Mouse (Mus musculus) forebrain, embryonic 14.5 days (tissue): ENCODE results near the gene Slc47a2. TPM values are rescaled to one million over a fixed set of nuclear protein-coding genes. Genes with fewer than 3 reads are reported as not detected.

Source experiments
- ATAC-seq: fragments of 200-750 bp; cut with Nextera tagmentation; 2 replicates; pipeline ENCODE4 v1.8.0; 2017; ENCODE audit warnings: mild to moderate bottlenecking, moderate library complexity
- DNase-seq: peaks from one replicate; pipeline ENCODE4 v3.0.0-alpha.2; 2015; ENCODE audit warnings: low spot score
- H3K27ac ChIP-seq: fragments of 300-500 bp; sonication (generic); 2 replicates; pipeline ENCODE4 v1.5.1; 2014; ENCODE audit warnings: low read depth, mild to moderate bottlenecking, control low read depth, low read length, moderate library complexity
- H3K27me3 ChIP-seq: fragments of 300-500 bp; sonication (generic); replicated peaks from 2 replicates; pipeline ENCODE4 v1.6.1; 2014; ENCODE audit warnings: low read length, control low read depth, mixed read lengths; ENCODE audit not compliant: control insufficient read depth, insufficient read depth
- H3K36me3 ChIP-seq: fragments of 300-500 bp; sonication (generic); 2 replicates; pipeline ENCODE4 v1.6.1; 2014; ENCODE audit warnings: low read length, control low read depth; ENCODE audit not compliant: control insufficient read depth, insufficient read depth
- H3K4me1 ChIP-seq: fragments of 300-500 bp; sonication (generic); 2 replicates; pipeline ENCODE4 v1.6.1; 2014; ENCODE audit warnings: antibody characterized with exemption, low read length, control low read depth; ENCODE audit not compliant: control insufficient read depth, insufficient read depth
- H3K4me2 ChIP-seq: fragments of 300-500 bp; sonication (generic); 2 replicates; pipeline ENCODE4 v1.6.1; 2014; ENCODE audit warnings: mild to moderate bottlenecking, control low read depth, low read length
- H3K4me3 ChIP-seq: fragments of 300-500 bp; sonication (generic); 2 replicates; pipeline ENCODE4 v1.5.1; 2014; ENCODE audit warnings: low read depth, low read length, control low read depth
- H3K9ac ChIP-seq: fragments of 300-500 bp; sonication (generic); 2 replicates; pipeline ENCODE4 v1.6.1; 2014; ENCODE audit warnings: mild to moderate bottlenecking, low read length, control low read depth, moderate library complexity
- H3K9me3 ChIP-seq: fragments of 300-500 bp; sonication (generic); replicated peaks from 2 replicates; pipeline ENCODE4 v1.6.1; 2016; ENCODE audit warnings: low read length, control low read depth, mixed read lengths; ENCODE audit not compliant: control insufficient read depth
- WGBS: fragments of 180-500 bp; shearing (Covaris S2); extraction: QIAGEN DNeasy Blood & Tissue Kit; methylation state at CpG from one replicate; pipeline ENCODE4 v1.1.7; 2014; 5-methylcytosine and 5-hydroxymethylcytosine counted together
- polyA plus RNA-seq: library from polyadenylated mRNA; unstranded; fragments of >200 nt; fragmentation: Nextera tagmentation; extraction: Ambion mirVana; gene quantifications from 2 replicates; pipeline ENCODE4 v1.2.1, GENCODE M21; 2014

The Slc47a2 gene
- polyA plus RNA-seq, 1 experiment from 2014 or later: not detected

GRCm38 (mm10) chr11:61368668-61369067, 26.0 kb upstream of the Slc47a2 start:
- H3K9ac ChIP-seq: no peak overlapping the region
- H3K27ac ChIP-seq: no peak overlapping the region

GRCm38 (mm10) chr11:61366517-61367273, 24.0 kb upstream of the Slc47a2 start:
- Histone ChIP-seq H3K4me1 (no peaks in the 10 kb centered on the region), H3K4me2 (no peak overlapping the region), H3K27me3 (no peaks in the 10 kb centered on the region), H3K9me3 (no peaks in the 10 kb centered on the region), H3K36me3 (no peaks in the 10 kb centered on the region), H3K4me3 (no peak overlapping the region), H3K27ac (no peak overlapping the region), H3K9ac (no peak overlapping the region)
- 85% methylated on average over 9 of the region's 9 CpGs for WGBS
- DNase-seq (no peak), ATAC-seq (no peak)

More at GRCm38 (mm10) chr11:61368668-61369067, 26.0 kb upstream of the Slc47a2 start:
- Histone ChIP-seq H3K9me3 (no peaks in the 10 kb centered on the region), H3K36me3 (no peaks in the 10 kb centered on the region), H3K4me3 (no peak overlapping the region), H3K4me2 (no peak overlapping the region), H3K27me3 (no peaks in the 10 kb centered on the region), H3K4me1 (no peaks in the 10 kb centered on the region)
- DNase-seq (no peak), ATAC-seq (no peak)
- 89% methylated on average over 2 of the region's 2 CpGs for WGBS

DNA sequence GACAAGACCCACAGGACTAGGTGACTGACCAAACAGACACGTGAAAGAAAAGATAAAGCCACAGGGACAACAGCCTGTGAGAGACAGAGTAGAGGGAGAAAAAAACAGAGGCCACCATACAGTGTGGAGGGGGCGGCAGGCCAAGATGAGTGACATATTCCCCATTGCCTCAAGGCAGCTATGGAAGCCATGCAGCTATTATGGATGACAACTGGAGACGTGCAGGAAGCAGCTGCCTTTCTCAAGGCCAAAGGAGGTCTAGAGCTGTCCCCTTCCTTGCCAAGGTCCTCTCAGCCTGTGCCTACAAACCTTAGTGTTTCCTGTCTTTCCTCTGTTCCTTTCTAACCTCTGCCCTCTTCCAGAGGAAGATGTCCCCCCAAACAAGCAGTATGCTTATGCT, 23.3 kb upstream of the Slc47a2 start:
- Histone ChIP-seq H3K9me3 (no peaks in the 10 kb centered on the region), H3K36me3 (no peaks in the 10 kb centered on the region), H3K4me3 (no peak overlapping the region), H3K4me1 (no peaks in the 10 kb centered on the region), H3K27me3 (no peaks in the 10 kb centered on the region), H3K4me2 (no peak overlapping the region), H3K27ac (no peak overlapping the region), H3K9ac (no peak overlapping the region)
- ATAC-seq (no peak), DNase-seq (no peak)
- 80% methylated on average over 3 of the region's 3 CpGs for WGBS

DNA sequence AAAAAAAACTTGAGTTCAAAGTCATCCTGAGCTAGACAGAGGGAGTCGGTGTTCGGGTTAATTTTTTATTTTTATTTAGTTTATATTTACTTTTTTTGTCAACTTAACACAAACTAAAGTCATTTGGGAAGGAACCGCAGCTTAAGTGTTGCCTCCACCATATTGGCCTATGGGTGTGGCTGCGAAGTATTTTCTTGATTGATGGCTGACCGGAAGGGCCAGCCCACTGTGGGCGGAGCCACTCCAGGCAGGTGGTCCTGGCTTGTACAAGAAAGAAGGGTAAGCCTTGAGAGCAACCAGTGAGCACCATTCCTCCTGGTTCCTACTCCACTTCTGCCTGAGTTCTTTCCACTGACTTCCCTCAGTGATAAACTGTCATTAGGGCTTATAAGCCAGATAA, 21.4 kb upstream of the Slc47a2 start:
- DNase-seq (no peak), ATAC-seq (no peak)
- Histone ChIP-seq H3K4me2 (no peak overlapping the region), H3K36me3 (no peaks in the 10 kb centered on the region), H3K4me3 (no peak overlapping the region), H3K9me3 (no peaks in the 10 kb centered on the region), H3K9ac (no peak overlapping the region), H3K27me3 (no peaks in the 10 kb centered on the region), H3K27ac (no peak overlapping the region), H3K4me1 (no peaks in the 10 kb centered on the region)
- WGBS: 88% methylated on average over 6 of the region's 6 CpGs

- no peak for ATAC-seq
- H3K36me3 ChIP-seq: no peaks in the 10 kb centered on the region
- no peak for DNase-seq
- H3K27ac ChIP-seq: no peak overlapping the region
- no peaks in the 10 kb centered on the region for H3K27me3 ChIP-seq
- no peak overlapping the region for H3K4me3 ChIP-seq
- no peaks in the 10 kb centered on the region for H3K9me3 ChIP-seq
- no peaks in the 10 kb centered on the region for H3K4me1 ChIP-seq
- no peak overlapping the region for H3K9ac ChIP-seq
- no peak overlapping the region for H3K4me2 ChIP-seq
- WGBS: 91% methylated on average over 11 of the region's 11 CpGs
Measured at GRCm38 (mm10) chr11:61361515-61362190, 19.0 kb upstream of the Slc47a2 start.

GRCm38 (mm10) chr11:61356600-61356999, 13.9 kb upstream of the Slc47a2 start:
- Histone ChIP-seq H3K9ac (no peak overlapping the region), H3K36me3 (no peaks in the 10 kb centered on the region), H3K4me1 (no peaks in the 10 kb centered on the region), H3K27me3 (no peaks in the 10 kb centered on the region), H3K4me3 (no peak overlapping the region), H3K4me2 (no peak overlapping the region), H3K9me3 (no peaks in the 10 kb centered on the region), H3K27ac (no peak overlapping the region)
- 87% methylated on average over 9 of the region's 9 CpGs for WGBS
- ATAC-seq: no peak
- no peak for DNase-seq

- Histone ChIP-seq H3K9ac (no peak overlapping the region), H3K4me3 (no peak overlapping the region), H3K27me3 (no peaks in the 10 kb centered on the region), H3K4me1 (no peaks in the 10 kb centered on the region), H3K9me3 (no peaks in the 10 kb centered on the region), H3K4me2 (no peak overlapping the region), H3K36me3 (no peaks in the 10 kb centered on the region), H3K27ac (no peak overlapping the region)
- ATAC-seq (no peak), DNase-seq (no peak)
- WGBS: 79% methylated on average over 6 of the region's 6 CpGs
Measured at GRCm38 (mm10) chr11:61356111-61356510, 13.5 kb upstream of the Slc47a2 start.

DNA sequence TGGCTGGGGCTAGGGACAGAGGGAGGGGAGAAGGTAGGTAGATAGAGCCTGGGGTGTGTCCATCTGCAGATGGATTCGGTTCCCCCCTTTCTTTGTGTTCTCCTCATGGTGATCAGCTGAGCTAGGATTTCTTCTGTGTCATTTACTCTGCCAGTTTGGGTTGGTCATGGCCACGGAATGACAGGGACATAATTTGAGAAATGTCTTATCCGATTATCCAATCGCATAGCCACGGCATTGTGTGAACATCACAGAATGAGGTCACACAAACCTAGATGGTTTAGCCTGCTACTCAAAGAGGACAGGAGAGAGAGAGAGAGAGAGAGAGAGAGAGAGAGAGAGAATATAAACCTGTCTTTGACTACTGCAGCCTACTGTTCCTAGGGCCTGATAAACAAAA, 12.7 kb upstream of the Slc47a2 start:
- H3K27me3 ChIP-seq: no peaks in the 10 kb centered on the region
- no peak overlapping the region for H3K4me3 ChIP-seq
- no peak for DNase-seq
- H3K9me3 ChIP-seq: no peaks in the 10 kb centered on the region
- 83% methylated on average over 5 of the region's 5 CpGs for WGBS
- H3K27ac ChIP-seq: no peak overlapping the region
- no peaks in the 10 kb centered on the region for H3K36me3 ChIP-seq
- H3K4me1 ChIP-seq: no peaks in the 10 kb centered on the region
- no peak overlapping the region for H3K4me2 ChIP-seq
- no peak overlapping the region for H3K9ac ChIP-seq
- ATAC-seq: no peak

DNA sequence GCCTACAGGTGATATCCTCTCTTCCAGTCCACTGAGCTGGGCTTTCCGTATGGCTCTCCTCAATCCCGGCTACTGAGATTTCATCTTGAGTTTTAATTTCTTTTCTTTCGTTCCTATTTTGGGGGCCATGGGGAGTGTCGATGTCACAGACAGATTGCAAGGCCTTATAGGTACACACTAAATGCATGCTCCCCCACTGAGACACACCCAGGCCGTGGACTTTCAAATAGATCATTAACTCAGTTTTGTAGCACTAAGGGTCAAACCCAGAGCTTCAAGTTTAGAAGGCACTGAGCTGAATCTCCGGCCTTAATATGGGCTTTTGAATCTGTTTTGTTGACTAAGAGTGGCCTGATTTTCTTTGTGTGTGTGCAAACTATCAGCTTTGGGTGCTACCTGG, 11.7 kb upstream of the Slc47a2 start:
- 79% methylated on average over 6 of the region's 6 CpGs for WGBS
- Histone ChIP-seq H3K9ac (no peak overlapping the region), H3K9me3 (no peaks in the 10 kb centered on the region), H3K4me1 (no peaks in the 10 kb centered on the region), H3K4me2 (no peak overlapping the region), H3K27ac (no peak overlapping the region), H3K27me3 (no peaks in the 10 kb centered on the region), H3K4me3 (no peak overlapping the region), H3K36me3 (no peaks in the 10 kb centered on the region)
- DNase-seq: no peak
- no peak for ATAC-seq
